Mouse (Mus musculus) lung, postnatal 0 days (tissue): ENCODE measurements at regions not wholly inside any gene's neighbourhood (a gene's known extent, or its start where the extent isn't known, plus 50 kb on each side); places are given as distances from the start of the nearest gene placed in this dataset.

Experiments used
- CTCF ChIP-seq: IDR thresholded peaks from 2 replicates; pipeline ENCODE4 v1.5.1; 2016; ENCODE audit warnings: antibody characterized with exemption, mild to moderate bottlenecking
- EP300 ChIP-seq: IDR thresholded peaks from 2 replicates; pipeline ENCODE4 v1.6.1; 2016; ENCODE audit warnings: antibody characterized with exemption, mild to moderate bottlenecking, control low read depth

GRCm38 (mm10) chr3:58228189-58228588 is 186.3 kb upstream of the Tsc22d2 start:
- TF ChIP-seq CTCF (no peak), EP300 (no peak)
